Comparison of ENCODE assay signal across 21 mouse cellular contexts in genomic region chr10:122704901-122705300, GRCm38 (mm10). TPM values are rescaled to one million over a fixed set of nuclear protein-coding genes. Genes with fewer than 3 reads are reported as not detected.
DNase-seq lines count a peak whose midpoint lies in the region; ATAC-seq and TF ChIP-seq lines count a peak whose summit lies in the region.
"Had no signal": no experiment of that assay in that cellular context is flagged by ENCODE, and none has a peak within 500 bp of the region (broad histone marks: within the 10 kb centered on the region; RNA-seq: fewer than 3 reads in every experiment).

No protein-coding gene starts in this region.

- H3K27me3 ChIP-seq in hindbrain, embryonic 15.5 days: no peaks in the 10 kb centered on the region
- no peaks in the 10 kb centered on the region for H3K27me3 ChIP-seq in hindbrain, embryonic 13.5 days
- H3K27me3 ChIP-seq in hindbrain, postnatal 0 days (ENCODE audit: insufficient read depth, low read length): no peaks in the 10 kb centered on the region
- no peaks in the 10 kb centered on the region for H3K27me3 ChIP-seq in hindbrain, embryonic 11.5 days (ENCODE audit: control insufficient read depth, insufficient read depth, low read length)
- H3K27me3 ChIP-seq: CH12.LX, Patski had no signal

- H3K36me3 ChIP-seq in hindbrain, embryonic 15.5 days: no peaks in the 10 kb centered on the region
- no peaks in the 10 kb centered on the region for H3K36me3 ChIP-seq in hindbrain, embryonic 13.5 days
- no peaks in the 10 kb centered on the region for H3K36me3 ChIP-seq in hindbrain, postnatal 0 days (ENCODE audit: insufficient read depth, low read length)
- H3K36me3 ChIP-seq in hindbrain, embryonic 11.5 days (ENCODE audit: control insufficient read depth, insufficient read depth, low read length): no peaks in the 10 kb centered on the region
- H3K36me3 ChIP-seq: G1E had no signal

- H3K4me3 ChIP-seq in hindbrain, embryonic 15.5 days: no peak overlapping the region
- H3K4me3 ChIP-seq in hindbrain, embryonic 13.5 days: no peak overlapping the region
- no peak overlapping the region for H3K4me3 ChIP-seq in hindbrain, postnatal 0 days (ENCODE audit: low read length)
- H3K4me3 ChIP-seq in hindbrain, embryonic 11.5 days (ENCODE audit: low read depth, low read length): no peak overlapping the region

- H3K9ac ChIP-seq in hindbrain, embryonic 15.5 days: no peak overlapping the region
- H3K9ac ChIP-seq in hindbrain, embryonic 13.5 days: no peak overlapping the region
- no peak overlapping the region for H3K9ac ChIP-seq in hindbrain, postnatal 0 days (replicated peaks; ENCODE audit: low read length)
- H3K9ac ChIP-seq in hindbrain, embryonic 11.5 days (ENCODE audit: low read depth, low read length): no peak overlapping the region

- H3K4me2 ChIP-seq in hindbrain, embryonic 15.5 days: no peak overlapping the region
- no peak overlapping the region for H3K4me2 ChIP-seq in hindbrain, embryonic 13.5 days
- H3K4me2 ChIP-seq in hindbrain, postnatal 0 days (ENCODE audit: low read depth, low read length): no peak overlapping the region
- H3K4me2 ChIP-seq in hindbrain, embryonic 11.5 days (replicated peaks; ENCODE audit: low read depth, low read length): no peak overlapping the region

- no peaks in the 10 kb centered on the region for H3K9me3 ChIP-seq in hindbrain, embryonic 15.5 days
- H3K9me3 ChIP-seq in hindbrain, embryonic 13.5 days: no peaks in the 10 kb centered on the region
- H3K9me3 ChIP-seq in hindbrain, postnatal 0 days (ENCODE audit: low read length): no peaks in the 10 kb centered on the region
- no peaks in the 10 kb centered on the region for H3K9me3 ChIP-seq in hindbrain, embryonic 11.5 days (ENCODE audit: control insufficient read depth, low read length)

- no peak for ATAC-seq in hindbrain, embryonic 15.5 days (ENCODE audit: low FRiP score, low read depth)
- no peak for ATAC-seq in hindbrain, embryonic 13.5 days (ENCODE audit: low FRiP score)
- peak; percentile 50 for ATAC-seq in hindbrain, postnatal 0 days
- ATAC-seq in hindbrain, embryonic 11.5 days (ENCODE audit: low FRiP score): no peak
- ATAC-seq: activated CD4-positive, CD25-positive, alpha-beta regulatory T cell, adult 4 months; CD4-positive, CD25-positive, alpha-beta regulatory T cell, adult 4 months had no signal

- intact Hi-C loops in left cerebral cortex, postnatal 4 days (cut with DNase I): no loop called here

- no peak for TF ChIP-seq CTCF in hindbrain, postnatal 0 days (IDR thresholded peaks at IDR 0.05; ENCODE audit: low read depth)

- WGBS in hindbrain, embryonic 15.5 days: 84% methylated on average over 5 of the region's 5 CpGs
- WGBS in hindbrain, embryonic 13.5 days: 87% methylated on average over 5 of the region's 5 CpGs
- 79% methylated on average over 5 of the region's 5 CpGs for WGBS in hindbrain, postnatal 0 days
- WGBS in hindbrain, embryonic 11.5 days: 91% methylated on average over 5 of the region's 5 CpGs

- H3K27ac ChIP-seq in hindbrain, embryonic 15.5 days (replicated peaks): peak overlapping the region; percentile 34; the same call in 1 of the 2 replicates
- no peak overlapping the region for H3K27ac ChIP-seq in hindbrain, embryonic 13.5 days
- H3K27ac ChIP-seq in hindbrain, postnatal 0 days: peak overlapping the region; percentile 60
- H3K27ac ChIP-seq in hindbrain, embryonic 11.5 days (ENCODE audit: low read depth, low read length): no peak overlapping the region

- peaks cover 16% of the 10 kb centered on the region; the same call in 1 of the 2 replicates for H3K4me1 ChIP-seq in hindbrain, embryonic 15.5 days (replicated peaks)
- peaks cover 15% of the 10 kb centered on the region; the same call in 1 of the 2 replicates for H3K4me1 ChIP-seq in hindbrain, embryonic 13.5 days (replicated peaks)
- no peaks in the 10 kb centered on the region for H3K4me1 ChIP-seq in hindbrain, postnatal 0 days (ENCODE audit: insufficient read depth, low read length)
- no peaks in the 10 kb centered on the region for H3K4me1 ChIP-seq in hindbrain, embryonic 11.5 days (replicated peaks; ENCODE audit: control insufficient read depth, insufficient read depth, low read length)

- DNase-seq in cerebellum, postnatal 10 days: peak; percentile 61 to 64
- no peak for DNase-seq in cerebellum, adult 11 months
- no peak for DNase-seq in hindbrain, postnatal 0 days (ENCODE audit: low spot score)
- DNase-seq in hindbrain, embryonic 11.5 days (ENCODE audit: low spot score): no peak
- DNase-seq in left cerebral cortex, postnatal 4 days: peak; percentile 23
- DNase-seq in left cerebral cortex, adult 18-20 months (ENCODE audit: low spot score in 2 of 2): no peak
- DNase-seq: adrenal gland, adult 2 months; adrenal gland, adult 8-10 months; adrenal gland, postnatal 10 days; adrenal gland, postnatal 14 days; adrenal gland, postnatal 25 days; adrenal gland, postnatal 36 days; B cell, adult 2 months; cerebellum, adult 18-20 months had no signal

RNA-seq across cellular contexts. Expression of gene Ppm1h, which starts 26.3 kb away (rescaled TPM):
- 29.4 and 31.2 TPM in 2 replicates for polyA plus RNA-seq in hindbrain, embryonic 15.5 days (2015; fragmentation: Nextera tagmentation; extraction: Ambion mirVana)
- 20.3 and 20.6 TPM in 2 replicates for polyA plus RNA-seq in hindbrain, embryonic 13.5 days (2015; fragmentation: Nextera tagmentation; extraction: Ambion mirVana)
- total RNA-seq in hindbrain, postnatal 0 days (2014; rRNA removed): 50.6 and 60.2 TPM in 2 replicates
- polyA plus RNA-seq in hindbrain, postnatal 0 days (2015; fragmentation: Nextera tagmentation; extraction: Ambion mirVana): 50.3 and 54.9 TPM in 2 replicates
- 8.1 and 9.7 TPM in 2 replicates for polyA plus RNA-seq in hindbrain, embryonic 11.5 days (2014; fragmentation: Nextera tagmentation; extraction: Ambion mirVana)
- total RNA-seq in left cerebral cortex, postnatal 4 days (2021): 10 to 100 TPM; 63.3 to 68.3 TPM
- 10 to 100 TPM; 87.4 to 88.5 TPM for total RNA-seq in left cerebral cortex, adult 18-20 months (2021)
- polyA plus RNA-seq: G1E had no signal

Comparison
In these comparisons a context has a peak if more than half of its experiments do, and no peak if none do; other contexts are left out.
1. DNase-seq: peak in cerebellum, postnatal 10 days (2 of 2) and left cerebral cortex, postnatal 4 days (single experiment); none in cerebellum, adult 11 months (single experiment), hindbrain, postnatal 0 days (single experiment), hindbrain, embryonic 11.5 days (single experiment) and left cerebral cortex, adult 18-20 months (0 of 2).
2. H3K27ac ChIP-seq: peak in hindbrain, embryonic 15.5 days (single experiment) and hindbrain, postnatal 0 days (single experiment); none in hindbrain, embryonic 13.5 days (single experiment) and hindbrain, embryonic 11.5 days (single experiment).